Mouse (Mus musculus) liver, adult 2 months (tissue): ENCODE measurements around the gene Zfp992. TPM values are rescaled to one million over a fixed set of nuclear protein-coding genes. Genes with fewer than 3 reads are reported as not detected.
"Not testable (repeated sequence)": the region's sequence is repeated elsewhere in the genome, so short reads cannot be mapped to it uniquely, and the experiment has no call there.

Experiments used
- DNase-seq: peaks from one replicate; pipeline ENCODE4 v3.0.0-alpha.2; 2011; ENCODE audit warnings: low read depth, low spot score; ENCODE audit errors: extremely low read depth
- H3K27ac ChIP-seq: fragments of 200-500 bp; replicated peaks from 2 replicates; pipeline ENCODE4 v1.5.1; 2012; ENCODE audit warnings: low read depth, mild to moderate bottlenecking, control low read depth, inconsistent platforms, low read length; ENCODE audit not compliant: insufficient read depth
- H3K27me3 ChIP-seq: fragments of 200-500 bp; 2 replicates; pipeline ENCODE4 v1.6.1; 2012; ENCODE audit warnings: mild to moderate bottlenecking, moderate library complexity, low read length, inconsistent platforms; ENCODE audit not compliant: control insufficient read depth, insufficient read depth
- H3K36me3 ChIP-seq: fragments of 200-500 bp; 2 replicates; pipeline ENCODE4 v1.6.1; 2012; ENCODE audit warnings: low read length, inconsistent platforms; ENCODE audit not compliant: control insufficient read depth, insufficient read depth
- H3K4me1 ChIP-seq: fragments of 200-500 bp; 2 replicates; pipeline ENCODE4 v1.6.1; 2011; ENCODE audit warnings: low read length; ENCODE audit not compliant: control insufficient read depth, insufficient read depth
- H3K4me3 ChIP-seq: fragments of 200-500 bp; 2 replicates; pipeline ENCODE4 v1.5.1; 2011; ENCODE audit warnings: low read depth, mild to moderate bottlenecking, control low read depth, low read length, moderate library complexity; ENCODE audit not compliant: insufficient read depth
- H3K79me2 ChIP-seq: fragments of 200-500 bp; 2 replicates; pipeline ENCODE4 v1.6.1; 2012; ENCODE audit warnings: inconsistent platforms, mild to moderate bottlenecking, low read length, moderate library complexity; ENCODE audit not compliant: control insufficient read depth, insufficient read depth
- H3K9ac ChIP-seq: fragments of 200-500 bp; 2 replicates; pipeline ENCODE4 v1.6.1; 2012; ENCODE audit warnings: low read depth, mild to moderate bottlenecking, control low read depth, inconsistent platforms, low read length
- CTCF ChIP-seq: fragments of 200-500 bp; IDR thresholded peaks from 2 replicates; pipeline ENCODE4 v1.5.1; 2011; ENCODE audit warnings: low read depth, low read length, control low read depth
- POLR2A ChIP-seq: fragments of 200-500 bp; IDR thresholded peaks from 2 replicates; pipeline ENCODE4 v1.6.1; 2011; ENCODE audit warnings: low read length, control low read depth; ENCODE audit not compliant: insufficient read depth; ENCODE audit errors: extremely low read depth
- WGBS: fragments of 180-500 bp; shearing (Covaris S2); methylation state at CpG from one replicate; pipeline ENCODE4 v1.1.7; 2018; 5-methylcytosine and 5-hydroxymethylcytosine counted together
- polyA plus RNA-seq: library from polyadenylated mRNA; depleted of rRNA; stranded (reverse); fragments of >200 nt; gene quantifications from 2 replicates; pipeline ENCODE4 v1.2.3, GENCODE M21; 2012
- total RNA-seq: library from RNA; depleted of rRNA; stranded (reverse); fragments of >200 nt; gene quantifications from 2 replicates; pipeline ENCODE4 v1.2.3, GENCODE M21; 2014

The Zfp992 gene
- total and polyA plus RNA-seq, 2 experiments = 0.22 to 1.0 TPM

- Histone ChIP-seq H3K27ac (no peak overlapping the region), H3K79me2 (no peaks in the 10 kb centered on the region), H3K36me3 (no peaks in the 10 kb centered on the region), H3K4me1 (no peaks in the 10 kb centered on the region), H3K9ac (no peak overlapping the region), H3K27me3 (no peaks in the 10 kb centered on the region; the same call in 1 of the 2 replicates), H3K4me3 (no peak overlapping the region)
- no peak for DNase-seq
- 74% methylated on average over 1 of the region's 1 CpGs for WGBS
- TF ChIP-seq CTCF = no peak
- no peak for TF ChIP-seq POLR2A
Observed at GRCm38 (mm10) chr4:146457720-146458119, 8.9 kb downstream of the Zfp992 start.

- H3K27ac ChIP-seq, H3K4me3 ChIP-seq, H3K9ac ChIP-seq, H3K36me3 ChIP-seq, H3K4me1 ChIP-seq, DNase-seq, H3K79me2 ChIP-seq, H3K27me3 ChIP-seq: not testable (repeated sequence)
- WGBS = 78% methylated on average over 5 of the region's 5 CpGs
Observed at GRCm38 (mm10) chr4:146459822-146460221, 11.0 kb downstream of the Zfp992 start.

GRCm38 (mm10) chr4:146460685-146461084 lies 11.9 kb downstream of the Zfp992 start:
- H3K4me3 ChIP-seq, DNase-seq, H3K27ac ChIP-seq, H3K36me3 ChIP-seq, H3K27me3 ChIP-seq, H3K79me2 ChIP-seq, H3K9ac ChIP-seq, H3K4me1 ChIP-seq: not testable (repeated sequence)
- 77% methylated on average over 5 of the region's 5 CpGs for WGBS

- WGBS = 88% methylated on average over 19 of the region's 19 CpGs
- H3K79me2 ChIP-seq, H3K27me3 ChIP-seq, H3K9ac ChIP-seq, H3K4me3 ChIP-seq, H3K4me1 ChIP-seq, H3K27ac ChIP-seq, H3K36me3 ChIP-seq, DNase-seq: not testable (repeated sequence)
Observed at GRCm38 (mm10) chr4:146463649-146464351, 15.0 kb downstream of the Zfp992 start.

GRCm38 (mm10) chr4:146469984-146470383 lies 21.2 kb downstream of the Zfp992 start:
- not testable (repeated sequence) for DNase-seq, H3K27ac ChIP-seq, H3K9ac ChIP-seq, H3K4me3 ChIP-seq, H3K4me1 ChIP-seq, H3K27me3 ChIP-seq, H3K36me3 ChIP-seq, H3K79me2 ChIP-seq
- WGBS = 91% methylated on average over 11 of the region's 12 CpGs

GRCm38 (mm10) chr4:146474181-146474580 lies 25.4 kb downstream of the Zfp992 start:
- not testable (repeated sequence) for H3K79me2 ChIP-seq, H3K36me3 ChIP-seq, H3K27ac ChIP-seq, H3K27me3 ChIP-seq, DNase-seq, H3K4me3 ChIP-seq, H3K9ac ChIP-seq, H3K4me1 ChIP-seq
- WGBS = no CpG with 5 or more reads among the region's 1 CpGs

- H3K27ac ChIP-seq, H3K9ac ChIP-seq, H3K36me3 ChIP-seq, H3K27me3 ChIP-seq, H3K79me2 ChIP-seq, DNase-seq, H3K4me3 ChIP-seq, H3K4me1 ChIP-seq: not testable (repeated sequence)
- WGBS = 54% methylated on average over 81 of the region's 94 CpGs
Observed at GRCm38 (mm10) chr4:146474716-146475676, 26.2 kb downstream of the Zfp992 start.

- H3K4me3 ChIP-seq, H3K27me3 ChIP-seq, H3K4me1 ChIP-seq, H3K79me2 ChIP-seq, H3K36me3 ChIP-seq, H3K9ac ChIP-seq, DNase-seq, H3K27ac ChIP-seq: not testable (repeated sequence)
- WGBS = 97% methylated on average over 2 of the region's 2 CpGs
Observed at GRCm38 (mm10) chr4:146476260-146476659, 27.4 kb downstream of the Zfp992 start.

GRCm38 (mm10) chr4:146476959-146477358 lies 28.1 kb downstream of the Zfp992 start:
- not testable (repeated sequence) for H3K27ac ChIP-seq, H3K36me3 ChIP-seq, H3K9ac ChIP-seq, H3K79me2 ChIP-seq, H3K4me1 ChIP-seq, H3K27me3 ChIP-seq, DNase-seq, H3K4me3 ChIP-seq
- WGBS = 71% methylated on average over 3 of the region's 3 CpGs
